In the genomic region with DNA sequence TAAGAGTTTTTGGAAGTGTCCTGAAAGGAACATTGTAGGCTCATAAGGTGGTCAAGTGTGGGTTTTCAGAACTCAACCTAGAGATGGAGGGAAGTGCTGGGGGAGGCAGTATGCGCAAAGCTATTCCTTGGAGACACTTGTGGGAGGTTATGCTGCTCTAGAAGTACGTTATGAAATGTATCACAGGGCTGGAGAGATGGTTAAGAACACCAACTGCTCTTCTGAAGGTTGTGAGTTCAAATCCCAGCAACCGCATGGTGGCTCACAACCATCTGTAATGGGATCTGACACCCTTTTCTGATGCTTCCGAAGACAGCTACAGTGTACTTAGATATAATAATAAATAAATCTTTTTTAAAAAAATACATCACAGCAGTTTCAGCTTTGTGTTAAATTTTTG, we compare ENCODE assay signal across 28 mouse cellular contexts. TPM values are rescaled to one million over a fixed set of nuclear protein-coding genes. Genes with fewer than 3 reads are reported as not detected.
"Had no signal": no experiment of that assay in that cellular context is flagged by ENCODE, and none has a peak within 500 bp of the region (broad histone marks: within the 10 kb centered on the region; RNA-seq: fewer than 3 reads in every experiment).

No protein-coding gene starts in this region.

- ATAC-seq: inflammation-experienced regulatory T-cells, adult 6 months; intestine, embryonic 15.5 days; intestine, postnatal 0 days had no signal

- DNase-seq: gastrocnemius, adult 2 months; gastrocnemius, postnatal 10 days; gastrocnemius, postnatal 25 days; heart, adult 2 months; heart, postnatal 10 days; heart, postnatal 4 days; kidney, adult 18-20 months; kidney, adult 9 months; kidney, postnatal 14 days; kidney, postnatal 36 days; layer of hippocampus, adult 9-11 months; layer of hippocampus, postnatal 36 days; liver had no signal

- H3K4me2 ChIP-seq: heart, embryonic 12.5 days; hindbrain, embryonic 12.5 days; hindbrain, embryonic 14.5 days; intestine, embryonic 15.5 days; kidney, embryonic 15.5 days; limb, embryonic 12.5 days; liver, embryonic 11.5 days; liver, embryonic 15.5 days had no signal

- H3K27me3 ChIP-seq: heart, embryonic 12.5 days; hindbrain, embryonic 12.5 days; intestine, embryonic 15.5 days; kidney, embryonic 15.5 days; limb, embryonic 12.5 days; liver, embryonic 15.5 days had no signal

- H3K9ac ChIP-seq: heart, embryonic 12.5 days; hindbrain, embryonic 12.5 days; hindbrain, embryonic 14.5 days; intestine, embryonic 15.5 days; kidney, embryonic 15.5 days; limb, embryonic 12.5 days; liver, embryonic 15.5 days had no signal

- H3K4me3 ChIP-seq: gastrocnemius, adult 2 months; heart, adult 2 months; heart, embryonic 10.5 days; heart, embryonic 12.5 days; hindbrain, embryonic 10.5 days; hindbrain, embryonic 12.5 days; intestine, embryonic 15.5 days; kidney, embryonic 15.5 days; limb, embryonic 10.5 days; limb, embryonic 12.5 days; liver, embryonic 15.5 days had no signal

- H3K9me3 ChIP-seq: heart, embryonic 10.5 days; heart, embryonic 12.5 days; hindbrain, embryonic 10.5 days; hindbrain, embryonic 12.5 days; intestine, embryonic 15.5 days; kidney, embryonic 15.5 days; limb, embryonic 10.5 days; limb, embryonic 12.5 days; liver, embryonic 15.5 days had no signal

- H3K27ac ChIP-seq: gastrocnemius, adult 2 months; heart, adult 2 months; heart, embryonic 10.5 days; hindbrain, embryonic 10.5 days; hindbrain, embryonic 14.5 days; intestine, embryonic 15.5 days; kidney, embryonic 15.5 days; kidney, postnatal 0 days; limb, embryonic 12.5 days had no signal

RNA-seq across cellular contexts. Expression of a gene that starts 34.2 kb away (rescaled TPM):
- total RNA-seq: granulocyte monocyte progenitor cell, adult 5-6 weeks; heart, postnatal 4 days had no signal
- polyA plus RNA-seq: inflammation-experienced regulatory T-cells, adult 6 months had no signal
